Mouse (Mus musculus) lung, postnatal 0 days (tissue): ENCODE results near the gene Thbs2. TPM values are rescaled to one million over a fixed set of nuclear protein-coding genes. Genes with fewer than 3 reads are reported as not detected.
A peak's percentile ranks its signal among the peaks of the same experiment; 100 is the strongest.

Experiments
- ATAC-seq: fragments of 200-750 bp; cut with Nextera tagmentation; 2 replicates; pipeline ENCODE4 v1.8.0; 2017; ENCODE audit warnings: moderate library complexity
- DNase-seq: peaks from one replicate; pipeline ENCODE4 v3.0.0-alpha.2; 2016; ENCODE audit warnings: low spot score
- H3K27ac ChIP-seq: fragments of 300-500 bp; sonication (generic); 2 replicates; pipeline ENCODE4 v1.5.1; 2014; ENCODE audit warnings: antibody characterized with exemption, mild to moderate bottlenecking, low read length, mixed read lengths
- H3K27me3 ChIP-seq: fragments of 300-500 bp; sonication (generic); replicated peaks from 2 replicates; pipeline ENCODE4 v1.6.1; 2014; ENCODE audit warnings: low read length, mixed read lengths; ENCODE audit not compliant: insufficient read depth
- H3K36me3 ChIP-seq: fragments of 300-500 bp; sonication (generic); 2 replicates; pipeline ENCODE4 v1.6.1; 2014; ENCODE audit warnings: low read length, mixed read lengths; ENCODE audit not compliant: insufficient read depth
- H3K4me1 ChIP-seq: fragments of 300-500 bp; sonication (generic); 2 replicates; pipeline ENCODE4 v1.6.1; 2014; ENCODE audit warnings: antibody characterized with exemption, low read depth, low read length, mixed read lengths; ENCODE audit not compliant: insufficient read depth
- H3K4me2 ChIP-seq: fragments of 300-500 bp; sonication (generic); replicated peaks from 2 replicates; pipeline ENCODE4 v1.6.1; 2014; ENCODE audit warnings: low read depth, mild to moderate bottlenecking, low read length, moderate library complexity, mixed read lengths
- H3K4me3 ChIP-seq: fragments of 300-500 bp; sonication (generic); 2 replicates; pipeline ENCODE4 v1.5.1; 2014; ENCODE audit warnings: low read depth, low read length
- H3K9ac ChIP-seq: fragments of 300-500 bp; sonication (generic); replicated peaks from 2 replicates; pipeline ENCODE4 v1.6.1; 2014; ENCODE audit warnings: low read depth, mild to moderate bottlenecking
- H3K9me3 ChIP-seq: fragments of 300-500 bp; sonication (generic); 2 replicates; pipeline ENCODE4 v1.6.1; 2016; ENCODE audit warnings: low read length, mixed read lengths
- CTCF ChIP-seq: IDR thresholded peaks from 2 replicates; pipeline ENCODE4 v1.5.1; 2016; ENCODE audit warnings: antibody characterized with exemption, mild to moderate bottlenecking
- EP300 ChIP-seq: IDR thresholded peaks from 2 replicates; pipeline ENCODE4 v1.6.1; 2016; ENCODE audit warnings: antibody characterized with exemption, mild to moderate bottlenecking, control low read depth
- WGBS: fragments of 180-500 bp; shearing (Covaris S2); extraction: QIAGEN DNeasy Blood & Tissue Kit; methylation state at CpG from one replicate; pipeline ENCODE4 v1.1.7; 2014; 5-methylcytosine and 5-hydroxymethylcytosine counted together
- polyA plus RNA-seq: library from polyadenylated mRNA; unstranded; fragments of >200 nt; fragmentation: Nextera tagmentation; extraction: Ambion mirVana; gene quantifications from 2 replicates; pipeline ENCODE4 v1.2.1, GENCODE M21; 2015

Thbs2 gene
- polyA plus RNA-seq, 1 experiment from 2014 or later: 5.4 TPM

DNA sequence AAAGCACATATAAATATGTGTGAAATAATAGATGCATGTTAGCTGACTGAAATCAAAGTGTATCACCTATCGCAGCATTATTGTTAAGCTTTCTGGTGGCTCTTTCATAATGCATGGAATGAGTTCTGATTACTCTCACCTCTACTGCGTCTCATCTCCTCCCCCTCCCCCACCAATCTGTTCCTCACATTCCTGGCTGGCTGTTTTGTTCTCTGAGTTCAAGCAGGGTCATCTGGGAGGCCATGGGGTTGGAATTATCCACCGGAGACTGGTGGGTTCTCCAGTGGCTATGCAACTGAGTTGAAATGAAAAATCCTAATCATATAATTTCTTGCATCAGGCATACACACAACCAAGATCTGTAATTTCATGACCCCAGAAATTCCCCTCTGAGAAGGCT lies 33.4 kb upstream of the Thbs2 start:
- TF ChIP-seq CTCF (no peak), EP300 (no peak)
- ATAC-seq: no peak
- H3K36me3 ChIP-seq: no peaks in the 10 kb centered on the region
- H3K4me3 ChIP-seq: no peak overlapping the region
- 33% methylated on average over 3 of the region's 3 CpGs for WGBS
- DNase-seq: no peak
- no peak overlapping the region for H3K4me2 ChIP-seq
- H3K27me3 ChIP-seq: no peaks in the 10 kb centered on the region
- H3K4me1 ChIP-seq: no peaks in the 10 kb centered on the region
- H3K9ac ChIP-seq: no peak overlapping the region
- no peaks in the 10 kb centered on the region for H3K9me3 ChIP-seq
- no peak overlapping the region for H3K27ac ChIP-seq

DNA sequence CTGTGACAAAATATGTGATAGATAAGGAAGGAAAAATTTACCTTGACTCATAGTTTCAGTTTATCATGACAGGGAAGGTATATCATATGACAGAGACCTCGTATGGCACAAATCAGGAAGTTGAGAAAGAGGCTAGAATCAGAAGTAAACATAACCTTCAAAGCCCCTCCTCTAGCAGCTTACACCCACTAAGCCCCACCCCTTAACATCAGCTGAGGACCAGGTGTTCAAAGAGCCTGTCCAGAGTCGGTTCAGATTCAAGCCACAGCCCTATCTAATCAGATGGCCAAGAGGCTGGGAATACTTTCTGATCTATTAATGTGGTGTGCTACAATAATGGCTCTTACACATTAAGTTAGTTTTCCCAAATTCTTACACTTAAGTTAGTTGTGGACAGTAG lies 30.8 kb upstream of the Thbs2 start:
- H3K4me2 ChIP-seq: no peak overlapping the region
- DNase-seq: no peak
- no peaks in the 10 kb centered on the region for H3K9me3 ChIP-seq
- H3K27me3 ChIP-seq: no peaks in the 10 kb centered on the region
- H3K4me1 ChIP-seq: no peaks in the 10 kb centered on the region; the same call in 1 of the 2 replicates
- no peak for ATAC-seq
- H3K4me3 ChIP-seq: no peak overlapping the region
- no peak for TF ChIP-seq CTCF
- TF ChIP-seq EP300: no peak
- no peak overlapping the region for H3K9ac ChIP-seq
- WGBS: 18% methylated on average over 2 of the region's 2 CpGs
- no peaks in the 10 kb centered on the region for H3K36me3 ChIP-seq
- no peak overlapping the region for H3K27ac ChIP-seq

DNA sequence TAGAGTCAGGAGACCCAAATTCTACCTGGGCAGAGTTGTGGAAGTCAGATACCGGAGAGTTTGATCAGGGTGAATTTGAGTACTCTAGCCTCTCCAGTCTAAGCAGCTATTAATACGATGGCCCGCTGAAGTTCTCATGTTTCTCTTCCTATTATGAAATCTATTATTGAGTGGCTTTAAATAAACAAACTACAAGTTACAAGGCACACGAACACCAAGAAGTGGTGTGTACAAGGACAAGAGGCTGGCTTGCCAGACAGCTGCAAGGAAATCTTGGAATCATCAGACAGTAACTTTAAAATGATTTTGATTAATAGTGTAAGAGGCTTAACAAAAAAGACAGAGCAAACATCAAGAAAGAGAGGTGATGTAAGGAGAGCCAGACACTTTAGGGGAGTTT lies 27.3 kb upstream of the Thbs2 start:
- ATAC-seq (peak; percentile 54), DNase-seq (peak; percentile 79)
- no peak overlapping the region for H3K9ac ChIP-seq
- no peak for TF ChIP-seq EP300
- H3K36me3 ChIP-seq: no peaks in the 10 kb centered on the region
- H3K4me1 ChIP-seq: no peaks in the 10 kb centered on the region; the same call in 1 of the 2 replicates
- H3K27ac ChIP-seq: no peak overlapping the region
- no peak overlapping the region for H3K4me2 ChIP-seq
- H3K27me3 ChIP-seq: no peaks in the 10 kb centered on the region
- 24% methylated on average over 4 of the region's 4 CpGs for WGBS
- H3K9me3 ChIP-seq: no peaks in the 10 kb centered on the region
- no peak overlapping the region for H3K4me3 ChIP-seq

DNA sequence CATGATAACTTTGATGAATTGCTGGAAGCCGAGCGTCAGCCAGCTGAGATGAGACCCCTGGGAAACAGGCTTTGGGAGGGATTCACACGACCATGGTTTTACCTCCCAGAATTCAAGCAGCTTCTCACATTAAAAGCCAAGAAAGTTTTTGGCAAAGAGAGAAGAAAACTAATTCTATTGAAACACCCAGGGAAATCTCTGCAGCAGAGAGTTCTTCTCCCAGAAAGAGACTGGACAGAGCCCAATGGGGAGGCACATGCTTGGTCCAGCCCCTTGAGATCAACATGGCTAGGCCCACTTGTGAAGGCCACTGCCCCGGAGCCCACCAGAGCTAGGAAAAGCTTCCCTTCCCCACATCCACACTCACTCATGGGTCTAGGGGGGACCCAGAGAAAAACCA lies 26.9 kb upstream of the Thbs2 start:
- DNase-seq (peak; percentile 15), ATAC-seq (no peak)
- H3K27ac ChIP-seq: no peak overlapping the region
- no peak overlapping the region for H3K4me3 ChIP-seq
- H3K27me3 ChIP-seq: no peaks in the 10 kb centered on the region
- TF ChIP-seq EP300 (no peak), CTCF (no peak)
- H3K4me1 ChIP-seq: no peaks in the 10 kb centered on the region; the same call in 1 of the 2 replicates
- H3K9me3 ChIP-seq: no peaks in the 10 kb centered on the region
- no peaks in the 10 kb centered on the region for H3K36me3 ChIP-seq
- no peak overlapping the region for H3K9ac ChIP-seq
- WGBS: 62% methylated on average over 4 of the region's 4 CpGs
- H3K4me2 ChIP-seq: no peak overlapping the region

DNA sequence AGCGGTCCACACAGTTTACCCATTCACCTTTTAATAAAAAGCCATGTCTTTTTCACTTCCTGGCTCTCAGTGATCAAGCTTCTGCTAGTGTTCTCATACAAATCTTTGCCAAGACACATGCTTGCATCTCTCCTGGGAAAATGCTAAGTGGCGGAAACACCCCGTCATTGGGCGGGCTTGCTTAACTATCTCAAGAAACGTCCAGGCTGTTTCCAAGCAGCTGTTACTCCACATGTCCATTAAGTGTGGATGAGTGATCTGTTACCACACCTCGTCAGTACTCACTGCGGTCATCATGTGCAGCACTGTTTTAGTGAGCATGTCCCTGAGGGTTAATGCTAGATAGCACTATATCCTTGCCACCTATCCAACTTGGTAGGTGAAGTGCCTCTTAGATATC lies 26.2 kb upstream of the Thbs2 start:
- DNase-seq: peak; percentile 81

DNA sequence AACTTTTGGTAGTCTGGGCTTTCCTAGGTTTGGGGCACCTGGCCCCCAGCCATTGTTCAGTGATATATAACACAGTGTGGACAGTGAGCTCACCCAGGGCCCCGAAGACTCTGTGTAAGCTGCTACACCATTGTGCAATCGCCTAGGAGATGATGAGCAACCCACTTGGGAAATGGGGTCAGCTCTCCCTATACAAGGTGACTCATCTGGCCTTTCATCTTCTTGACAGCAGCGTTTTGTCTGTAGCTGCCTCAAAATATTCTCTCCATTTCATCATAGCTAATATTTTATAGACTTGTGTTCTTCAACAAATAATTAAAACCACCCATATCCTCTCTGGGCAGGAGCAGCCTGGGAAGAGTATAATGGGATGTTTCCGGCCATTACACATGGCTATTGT lies 24.8 kb upstream of the Thbs2 start:
- peak; percentile 80 for ATAC-seq

More for the DNA sequence above, 26.2 kb upstream of the Thbs2 start:
- no peaks in the 10 kb centered on the region for H3K27me3 ChIP-seq
- peak; percentile 70 for ATAC-seq
- no peak overlapping the region for H3K9ac ChIP-seq
- H3K36me3 ChIP-seq: no peaks in the 10 kb centered on the region
- 65% methylated on average over 7 of the region's 7 CpGs for WGBS
- no peaks in the 10 kb centered on the region; the same call in 1 of the 2 replicates for H3K4me1 ChIP-seq
- H3K4me2 ChIP-seq: no peak overlapping the region
- no peak overlapping the region for H3K27ac ChIP-seq
- H3K4me3 ChIP-seq: no peak overlapping the region
- TF ChIP-seq EP300: no peak
- TF ChIP-seq CTCF: no peak
- no peaks in the 10 kb centered on the region for H3K9me3 ChIP-seq

DNA sequence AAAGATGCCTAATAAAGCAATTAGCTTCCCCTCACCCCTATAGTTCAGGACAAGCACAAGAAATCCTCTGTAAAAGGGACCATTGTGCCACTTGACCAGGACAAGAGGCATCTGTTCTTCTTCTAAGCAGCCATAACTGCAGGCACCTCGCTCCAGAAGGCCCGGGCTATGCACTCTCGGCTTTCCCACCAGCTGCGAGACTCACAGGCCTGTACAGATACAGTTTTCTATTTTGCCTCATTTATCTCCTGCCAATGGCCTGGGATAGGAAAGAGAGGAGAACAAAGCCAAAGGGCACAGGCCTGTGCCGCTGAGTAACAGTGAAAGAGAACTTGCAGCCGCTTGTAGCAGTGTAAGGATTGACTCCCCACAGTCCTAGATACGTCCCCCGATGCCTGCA lies 20.7 kb upstream of the Thbs2 start:
- Histone ChIP-seq H3K9ac (no peak overlapping the region), H3K9me3 (no peaks in the 10 kb centered on the region), H3K4me3 (no peak overlapping the region), H3K4me1 (no peaks in the 10 kb centered on the region), H3K27me3 (no peaks in the 10 kb centered on the region), H3K36me3 (no peaks in the 10 kb centered on the region), H3K4me2 (no peak overlapping the region), H3K27ac (no peak overlapping the region)
- peak; percentile 74 for ATAC-seq
- TF ChIP-seq EP300 (no peak), CTCF (no peak)
- DNase-seq: peak; percentile 60
- 60% methylated on average over 8 of the region's 8 CpGs for WGBS

More for the DNA sequence above, 24.8 kb upstream of the Thbs2 start:
- Histone ChIP-seq H3K9me3 (no peaks in the 10 kb centered on the region), H3K9ac (no peak overlapping the region), H3K27me3 (no peaks in the 10 kb centered on the region), H3K27ac (no peak overlapping the region), H3K4me2 (no peak overlapping the region), H3K4me1 (no peaks in the 10 kb centered on the region; the same call in 1 of the 2 replicates), H3K36me3 (no peaks in the 10 kb centered on the region), H3K4me3 (no peak overlapping the region)
- TF ChIP-seq CTCF: no peak
- peak; percentile 68 for TF ChIP-seq EP300
- WGBS: 45% methylated on average over 4 of the region's 4 CpGs
- DNase-seq: peak; percentile 86
